Mouse (Mus musculus) embryonic facial prominence, embryonic 12.5 days (tissue): ENCODE results near the gene Nrd1. TPM values are rescaled to one million over a fixed set of nuclear protein-coding genes. Genes with fewer than 3 reads are reported as not detected.

Experiments used
- ATAC-seq: fragments of 200-750 bp; cut with Nextera tagmentation; 2 replicates; pipeline ENCODE4 v1.8.0; 2017; ENCODE audit not compliant: insufficient number of reproducible peaks, insufficient read depth, low FRiP score, low TSS enrichment
- H3K27ac ChIP-seq: fragments of 300-500 bp; sonication (generic); 2 replicates; pipeline ENCODE4 v1.5.1; 2016; ENCODE audit warnings: mild to moderate bottlenecking
- H3K27me3 ChIP-seq: fragments of 300-500 bp; sonication (generic); 2 replicates; pipeline ENCODE4 v1.6.1; 2016; ENCODE audit warnings: mild to moderate bottlenecking, moderate library complexity
- H3K36me3 ChIP-seq: fragments of 300-500 bp; sonication (generic); 2 replicates; pipeline ENCODE4 v1.6.1; 2016; ENCODE audit warnings: mild to moderate bottlenecking
- H3K4me1 ChIP-seq: fragments of 300-500 bp; sonication (generic); 2 replicates; pipeline ENCODE4 v1.6.1; 2016
- H3K4me2 ChIP-seq: fragments of 300-500 bp; sonication (generic); replicated peaks from 2 replicates; pipeline ENCODE4 v1.6.1; 2016; ENCODE audit warnings: mild to moderate bottlenecking, moderate library complexity
- H3K4me3 ChIP-seq: fragments of 300-500 bp; sonication (generic); 2 replicates; pipeline ENCODE4 v1.5.1; 2016; ENCODE audit warnings: mild to moderate bottlenecking
- H3K9ac ChIP-seq: fragments of 300-500 bp; sonication (generic); 2 replicates; pipeline ENCODE4 v1.6.1; 2016; ENCODE audit warnings: mild to moderate bottlenecking, moderate library complexity
- H3K9me3 ChIP-seq: fragments of 300-500 bp; sonication (generic); 2 replicates; pipeline ENCODE4 v1.6.1; 2016; ENCODE audit warnings: mild to moderate bottlenecking, moderate library complexity
- WGBS: fragments of 180-500 bp; shearing (Covaris S2); methylation state at CpG from one replicate; pipeline ENCODE4 v1.1.7; 2016; 5-methylcytosine and 5-hydroxymethylcytosine counted together
- polyA plus RNA-seq: library from polyadenylated mRNA; unstranded; fragments of >200 nt; fragmentation: Nextera tagmentation; extraction: Ambion mirVana; gene quantifications from 2 replicates; pipeline ENCODE4 v1.2.1, GENCODE M21; 2016

Nrd1 gene
- 96.2 and 98.5 TPM in 2 replicates for polyA plus RNA-seq

GRCm38 (mm10) chr4:108999999-109000950, at the start of gene Nrd1:
Gene Nrd1, plus strand, starts transcription at chr4:109000655.
- H3K4me1 ChIP-seq: peaks cover 9% of the 10 kb centered on the region; the same call in 1 of the 2 replicates
- no peaks in the 10 kb centered on the region for H3K9me3 ChIP-seq
- WGBS: under 1% methylated on average over 58 of the region's 58 CpGs
- ATAC-seq: peak; percentile 99
- H3K4me2 ChIP-seq: peak within 1 kb of the TSS; percentile 76
- H3K27me3 ChIP-seq: no peaks in the 10 kb centered on the region
- peaks cover 10% of the 10 kb centered on the region; the same call in 1 of the 2 replicates for H3K36me3 ChIP-seq
- peak within 1 kb of the TSS; percentile 85 for H3K9ac ChIP-seq
- peak within 1 kb of the TSS; percentile 88 for H3K4me3 ChIP-seq
- H3K27ac ChIP-seq: peak within 1 kb of the TSS; percentile 94

DNA sequence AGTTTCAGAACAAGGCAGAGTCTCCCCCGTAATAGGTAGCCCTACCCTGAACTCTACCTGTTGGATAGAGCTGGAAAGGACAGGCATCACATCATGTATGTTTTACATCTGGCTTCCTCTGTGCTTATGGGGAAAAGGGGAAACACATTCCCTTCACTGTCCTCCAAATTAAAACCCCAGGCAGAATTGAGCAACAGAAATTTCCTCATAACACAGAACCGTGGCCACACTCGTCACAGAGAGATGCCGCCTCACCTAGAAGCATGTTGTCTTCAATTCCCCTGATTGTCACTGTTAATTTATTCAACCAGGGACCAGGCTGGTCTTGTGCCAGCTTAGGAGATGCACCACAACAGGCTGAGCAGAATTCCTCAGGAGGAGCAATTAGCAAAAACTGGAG, 48.8 kb upstream of the Nrd1 start:
- H3K27ac ChIP-seq: no peak overlapping the region
- H3K4me2 ChIP-seq: no peak overlapping the region
- no peak overlapping the region for H3K9ac ChIP-seq
- no peaks in the 10 kb centered on the region for H3K9me3 ChIP-seq
- no peak overlapping the region for H3K4me3 ChIP-seq
- no peaks in the 10 kb centered on the region for H3K27me3 ChIP-seq
- 84% methylated on average over 4 of the region's 4 CpGs for WGBS
- no peaks in the 10 kb centered on the region for H3K4me1 ChIP-seq
- ATAC-seq: no peak
- H3K36me3 ChIP-seq: no peaks in the 10 kb centered on the region

DNA sequence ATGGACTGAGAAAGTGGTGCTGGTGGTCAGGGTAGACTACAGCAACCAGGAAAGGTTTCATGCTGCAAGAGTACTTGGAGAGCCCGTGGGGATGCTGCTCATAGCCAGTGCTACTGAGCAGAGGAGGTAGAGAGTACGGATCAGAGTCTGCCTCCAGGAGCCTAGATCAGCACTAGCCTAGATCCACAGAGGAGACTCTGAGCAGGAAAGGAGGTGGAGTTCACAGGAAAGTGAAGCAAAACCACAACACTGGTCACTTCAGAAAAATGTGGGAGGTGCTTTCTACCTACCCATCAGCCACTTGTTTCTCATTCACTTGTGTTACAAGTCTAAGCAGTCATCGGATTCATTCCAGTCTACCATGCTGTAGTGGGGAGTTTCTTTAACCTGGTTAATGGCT, 40.8 kb upstream of the Nrd1 start:
- ATAC-seq: no peak
- 86% methylated on average over 3 of the region's 3 CpGs for WGBS
- Histone ChIP-seq H3K36me3 (no peaks in the 10 kb centered on the region), H3K27ac (no peak overlapping the region), H3K27me3 (no peaks in the 10 kb centered on the region), H3K4me1 (no peaks in the 10 kb centered on the region), H3K9ac (no peak overlapping the region), H3K4me3 (no peak overlapping the region), H3K9me3 (no peaks in the 10 kb centered on the region), H3K4me2 (no peak overlapping the region)

DNA sequence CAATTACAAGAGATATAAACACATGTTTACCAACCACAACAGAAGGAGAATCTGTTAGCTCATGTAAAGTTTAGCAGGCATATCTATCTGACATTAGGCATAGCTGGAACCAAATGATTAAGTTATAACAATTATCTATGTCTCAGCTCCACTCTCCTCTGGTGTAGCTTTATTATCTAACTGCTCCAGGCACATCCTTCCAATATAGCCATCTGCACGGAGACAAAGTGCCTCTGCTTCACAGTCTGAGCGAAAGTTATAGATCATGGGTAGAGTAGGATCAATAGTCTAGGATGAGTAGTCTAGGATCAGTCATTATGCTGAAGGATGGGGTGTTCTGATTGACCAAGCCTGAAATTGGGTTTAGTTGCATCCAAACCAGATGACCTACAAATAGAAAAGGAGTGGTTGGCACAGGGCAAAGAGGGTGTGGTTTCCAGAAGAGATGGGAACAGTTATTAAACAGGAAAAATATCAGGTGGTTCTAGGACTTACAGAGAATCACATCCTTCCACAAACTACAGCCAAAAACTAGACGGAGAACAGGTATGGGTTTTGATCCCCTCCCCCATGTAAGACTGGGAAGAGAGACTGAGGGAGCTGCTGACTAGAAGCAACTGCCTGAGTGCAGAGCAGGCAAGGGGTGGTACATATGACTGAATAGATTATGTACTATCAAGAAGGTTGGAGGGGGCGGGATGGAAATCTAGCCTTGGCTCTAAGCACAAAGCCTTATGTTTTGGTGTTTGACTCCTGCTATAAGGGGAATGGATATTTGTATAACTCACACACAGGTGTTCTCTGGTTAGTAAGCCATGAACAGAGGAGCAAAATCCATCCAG, 39.6 kb upstream of the Nrd1 start:
- Histone ChIP-seq H3K9me3 (no peaks in the 10 kb centered on the region), H3K9ac (no peak overlapping the region), H3K4me1 (no peaks in the 10 kb centered on the region), H3K27me3 (no peaks in the 10 kb centered on the region), H3K4me2 (no peak overlapping the region), H3K4me3 (no peak overlapping the region), H3K27ac (no peak overlapping the region), H3K36me3 (no peaks in the 10 kb centered on the region)
- no peak for ATAC-seq
- 85% methylated on average over 4 of the region's 4 CpGs for WGBS

GRCm38 (mm10) chr4:108963017-108963416, 37.4 kb upstream of the Nrd1 start:
- H3K4me1 ChIP-seq: no peaks in the 10 kb centered on the region
- H3K9me3 ChIP-seq: no peaks in the 10 kb centered on the region
- 87% methylated on average over 6 of the region's 6 CpGs for WGBS
- ATAC-seq: no peak
- H3K4me3 ChIP-seq: no peak overlapping the region
- no peaks in the 10 kb centered on the region for H3K36me3 ChIP-seq
- H3K27ac ChIP-seq: no peak overlapping the region
- no peak overlapping the region for H3K4me2 ChIP-seq
- no peaks in the 10 kb centered on the region for H3K27me3 ChIP-seq
- H3K9ac ChIP-seq: no peak overlapping the region

DNA sequence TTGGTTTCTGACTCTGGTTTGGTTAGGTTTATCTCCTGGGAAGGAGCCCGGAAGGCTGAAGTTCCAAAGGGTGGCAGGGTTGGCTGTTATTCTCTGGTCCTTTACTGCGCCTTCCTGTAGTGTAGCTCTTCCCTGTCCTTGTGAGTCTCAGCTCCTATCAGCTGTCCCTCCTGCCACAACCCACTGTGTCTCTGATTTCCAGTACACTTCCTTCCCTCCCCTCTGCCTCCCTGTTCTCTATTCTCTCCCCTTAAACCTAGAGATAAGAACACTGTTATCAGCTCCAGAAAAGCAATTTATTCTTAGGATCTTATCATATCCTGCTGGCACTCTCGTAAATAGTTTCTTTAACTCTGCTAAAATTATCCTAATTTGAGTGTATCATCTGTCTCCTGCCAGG, 30.9 kb upstream of the Nrd1 start:
- ATAC-seq: no peak
- no peaks in the 10 kb centered on the region for H3K36me3 ChIP-seq
- 84% methylated on average over 3 of the region's 3 CpGs for WGBS

GRCm38 (mm10) chr4:108971054-108971453, 29.4 kb upstream of the Nrd1 start:
- ATAC-seq: no peak
- Histone ChIP-seq H3K9me3 (no peaks in the 10 kb centered on the region), H3K36me3 (no peaks in the 10 kb centered on the region), H3K4me2 (no peak overlapping the region), H3K4me1 (peaks cover 4% of the 10 kb centered on the region; the same call in 1 of the 2 replicates), H3K27ac (no peak overlapping the region), H3K4me3 (no peak overlapping the region), H3K27me3 (no peaks in the 10 kb centered on the region), H3K9ac (no peak overlapping the region)
- WGBS: 75% methylated on average over 5 of the region's 5 CpGs

More for the DNA sequence above, 30.9 kb upstream of the Nrd1 start:
- Histone ChIP-seq H3K4me3 (no peak overlapping the region), H3K4me2 (no peak overlapping the region), H3K27ac (no peak overlapping the region), H3K4me1 (peaks cover 4% of the 10 kb centered on the region; the same call in 1 of the 2 replicates), H3K27me3 (no peaks in the 10 kb centered on the region), H3K9me3 (no peaks in the 10 kb centered on the region), H3K9ac (no peak overlapping the region)

DNA sequence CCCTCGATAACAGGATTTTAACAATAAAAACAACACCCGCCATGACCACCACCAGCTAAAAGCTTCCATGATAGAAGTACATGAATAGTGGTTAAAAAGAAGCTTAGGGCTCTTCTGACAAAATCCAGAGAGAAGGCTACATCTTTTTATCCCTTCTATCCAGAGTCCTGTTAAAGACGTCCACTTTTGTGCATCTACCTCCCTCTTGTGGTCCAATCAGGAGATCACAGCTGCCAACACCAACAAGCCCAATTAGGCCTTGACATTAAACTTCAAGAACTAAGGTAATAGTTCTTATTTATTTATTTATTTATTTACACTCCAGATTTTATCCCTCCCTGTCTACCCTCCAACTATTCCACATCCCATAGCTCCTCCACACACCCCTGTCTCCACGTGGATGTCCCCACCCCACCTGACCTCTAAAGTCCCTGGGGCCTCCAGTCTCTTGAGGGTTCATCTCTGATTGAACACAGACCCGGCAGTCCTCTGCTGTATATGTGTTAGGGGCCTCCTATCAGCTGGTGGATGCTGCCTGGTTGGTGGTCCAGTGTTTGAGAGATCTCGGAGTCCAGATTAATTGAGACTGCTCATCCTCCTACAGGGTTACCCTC, 23.9 kb upstream of the Nrd1 start:
- H3K4me1 ChIP-seq: peaks cover 2% of the 10 kb centered on the region; the same call in 1 of the 2 replicates
- no peaks in the 10 kb centered on the region for H3K9me3 ChIP-seq
- H3K4me2 ChIP-seq: no peak overlapping the region
- 45% methylated on average over 6 of the region's 6 CpGs for WGBS
- H3K4me3 ChIP-seq: no peak overlapping the region
- ATAC-seq: no peak
- H3K27me3 ChIP-seq: no peaks in the 10 kb centered on the region
- H3K36me3 ChIP-seq: no peaks in the 10 kb centered on the region
- H3K9ac ChIP-seq: no peak overlapping the region
- H3K27ac ChIP-seq: no peak overlapping the region

GRCm38 (mm10) chr4:108986833-108987472, 13.5 kb upstream of the Nrd1 start:
- H3K9ac ChIP-seq: no peak overlapping the region
- no peak overlapping the region for H3K4me3 ChIP-seq
- 92% methylated on average over 1 of the region's 1 CpGs for WGBS
- H3K27me3 ChIP-seq: no peaks in the 10 kb centered on the region
- H3K9me3 ChIP-seq: no peaks in the 10 kb centered on the region
- H3K4me2 ChIP-seq: no peak overlapping the region
- no peak overlapping the region for H3K27ac ChIP-seq
- no peaks in the 10 kb centered on the region for H3K36me3 ChIP-seq
- ATAC-seq: no peak
- H3K4me1 ChIP-seq: no peaks in the 10 kb centered on the region

GRCm38 (mm10) chr4:108987473-108987842, 13.0 kb upstream of the Nrd1 start:
- Histone ChIP-seq H3K27me3 (no peaks in the 10 kb centered on the region), H3K4me1 (no peaks in the 10 kb centered on the region), H3K36me3 (no peaks in the 10 kb centered on the region), H3K4me2 (no peak overlapping the region), H3K27ac (no peak overlapping the region), H3K9ac (no peak overlapping the region), H3K4me3 (no peak overlapping the region), H3K9me3 (no peaks in the 10 kb centered on the region)
- no peak for ATAC-seq
- 63% methylated on average over 4 of the region's 4 CpGs for WGBS

DNA sequence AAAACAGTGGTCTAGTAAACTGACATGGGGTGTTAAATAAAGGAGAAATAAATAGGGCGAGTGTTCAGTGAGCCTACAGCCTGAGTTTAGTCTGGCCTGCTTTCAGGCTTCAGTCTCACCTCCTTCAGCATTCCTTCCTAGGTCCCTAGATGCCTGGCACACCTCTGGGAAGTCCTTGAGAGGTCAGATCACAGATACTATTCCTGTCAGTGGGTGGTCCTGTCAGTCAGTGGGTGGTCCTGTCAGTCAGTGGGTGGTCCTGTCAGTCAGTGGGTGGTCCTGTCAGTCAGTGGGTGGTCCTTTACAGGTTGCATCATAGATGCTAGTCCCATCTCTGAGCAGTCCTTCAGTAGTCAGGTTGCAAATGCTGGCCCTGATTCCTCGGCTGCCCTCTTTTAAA, 11.0 kb upstream of the Nrd1 start:
- Histone ChIP-seq H3K4me1 (no peaks in the 10 kb centered on the region), H3K36me3 (no peaks in the 10 kb centered on the region), H3K27me3 (no peaks in the 10 kb centered on the region), H3K27ac (no peak overlapping the region), H3K9me3 (no peaks in the 10 kb centered on the region), H3K9ac (no peak overlapping the region), H3K4me2 (no peak overlapping the region), H3K4me3 (no peak overlapping the region)
- no peak for ATAC-seq
- WGBS: 57% methylated on average over 2 of the region's 2 CpGs
